Mouse (Mus musculus): ENCODE results near the gene Rpl29. TPM values are rescaled to one million over a fixed set of nuclear protein-coding genes. Genes with fewer than 3 reads are reported as not detected.
A peak's percentile ranks its signal among the peaks of the same experiment; 100 is the strongest.

The Rpl29 gene
- polyA plus RNA-seq, 3 experiments from 2014 or later, result 1,038 to 1,832 (median 1,102) TPM

DNA sequence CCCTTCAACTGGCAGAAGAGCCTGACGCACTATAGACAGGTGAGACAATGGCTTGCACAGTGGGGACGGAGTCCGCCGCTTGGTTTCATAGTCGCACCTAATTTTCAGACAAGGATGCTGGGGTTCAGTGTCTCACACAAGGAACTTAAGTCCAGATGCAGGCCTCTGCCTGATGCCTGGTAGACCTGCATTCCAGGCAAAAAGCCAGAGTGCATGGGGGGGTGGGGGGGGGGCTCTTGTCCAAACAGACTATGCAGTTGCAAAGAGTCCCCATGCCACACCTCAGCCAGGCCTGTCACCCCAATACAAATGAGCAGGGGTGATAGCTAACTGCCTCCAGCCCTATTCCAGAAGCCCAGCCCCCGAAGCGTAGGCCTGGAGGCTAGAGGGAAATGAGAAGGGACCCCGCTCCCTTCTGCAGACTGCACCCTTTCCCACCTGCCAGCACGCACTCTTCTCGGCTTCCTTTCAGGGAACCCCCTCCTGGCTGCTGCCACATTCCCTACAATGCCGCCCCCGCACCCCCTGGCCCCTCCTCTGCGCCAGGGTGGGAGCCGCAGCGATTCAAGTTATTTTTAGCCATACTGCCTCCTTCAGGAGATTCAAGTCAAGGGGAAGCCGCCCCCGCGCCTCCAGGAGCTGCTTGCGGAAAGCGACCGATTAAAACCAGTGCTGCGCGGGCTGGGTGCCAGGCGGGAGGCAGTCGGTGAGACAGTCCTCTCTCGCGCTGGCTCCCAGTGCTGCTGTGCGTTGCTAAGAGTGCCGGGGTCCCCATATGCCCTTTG lies 11.2 kb upstream of the Rpl29 start:
- ATAC-seq, result no peak

DNA sequence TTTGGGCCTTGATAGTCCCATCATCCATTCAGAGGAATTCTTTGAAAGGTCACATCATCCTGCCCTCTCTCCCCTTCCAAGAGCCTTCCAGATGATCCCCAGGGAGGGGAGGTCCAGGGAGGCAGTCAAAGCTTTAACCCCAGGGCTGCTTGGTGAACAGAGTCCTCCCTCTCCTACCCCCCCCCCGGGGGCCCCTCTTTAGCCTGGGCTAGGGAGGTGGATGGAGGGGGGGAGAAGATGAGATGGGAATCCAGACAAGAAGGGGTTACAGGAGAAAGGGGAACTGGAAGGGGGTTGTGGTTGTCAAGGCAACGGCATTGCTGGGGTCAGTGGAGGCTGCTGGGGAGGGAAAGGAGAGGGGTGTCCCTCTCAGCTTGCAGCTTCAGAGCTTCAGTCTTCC lies 8.6 kb upstream of the Rpl29 start:
- no peak for ATAC-seq

- no peak for ATAC-seq
Measured at GRCm38 (mm10) chr9:106421033-106421864, 8.0 kb upstream of the Rpl29 start.

- peak; percentile 64 for ATAC-seq
Measured at GRCm38 (mm10) chr9:106421865-106422160, 7.4 kb upstream of the Rpl29 start.

- peak; percentile 6 for ATAC-seq
Measured at GRCm38 (mm10) chr9:106428719-106429220, 484 bp upstream of the Rpl29 start.

DNA sequence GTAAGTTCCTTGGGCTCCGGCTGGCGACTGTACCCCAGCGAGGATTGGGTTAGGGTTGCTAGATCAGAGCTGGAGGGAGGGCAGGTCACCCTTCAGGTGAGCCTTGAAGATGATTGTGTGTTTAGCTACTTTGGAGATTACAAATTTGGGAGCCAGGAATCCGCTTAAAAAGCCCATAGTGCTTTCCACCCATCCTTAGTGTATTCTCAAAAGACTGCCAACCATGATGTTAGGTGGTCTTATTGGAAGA lies 686 bp downstream of the Rpl29 start:
- no peak for ATAC-seq

GRCm38 (mm10) chr9:106433389-106433788 lies 4.1 kb downstream of the Rpl29 start:
- no peak for ATAC-seq

DNA sequence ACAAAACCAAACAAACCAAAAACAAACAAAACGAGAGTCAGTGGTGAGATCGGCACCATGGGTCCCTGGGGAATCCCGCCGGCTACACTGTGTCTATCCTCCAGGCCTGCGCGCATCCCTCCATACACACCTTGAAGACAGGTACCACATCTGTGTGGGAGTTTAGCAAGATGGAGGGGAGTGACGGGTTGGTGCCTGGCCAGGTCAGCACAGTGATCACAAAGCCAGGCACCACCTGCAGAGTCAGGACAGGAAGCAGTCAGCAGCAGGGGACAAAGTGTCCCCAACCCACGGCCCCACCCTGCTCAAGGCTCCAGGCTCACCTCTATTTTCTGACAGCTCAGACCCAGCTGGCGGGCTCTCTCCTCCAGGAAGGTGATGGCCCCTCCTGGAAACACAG lies 7.3 kb downstream of the Rpl29 start:
- no peak for ATAC-seq

- ATAC-seq, result no peak
Measured at GRCm38 (mm10) chr9:106442680-106443079, 13.4 kb downstream of the Rpl29 start.

DNA sequence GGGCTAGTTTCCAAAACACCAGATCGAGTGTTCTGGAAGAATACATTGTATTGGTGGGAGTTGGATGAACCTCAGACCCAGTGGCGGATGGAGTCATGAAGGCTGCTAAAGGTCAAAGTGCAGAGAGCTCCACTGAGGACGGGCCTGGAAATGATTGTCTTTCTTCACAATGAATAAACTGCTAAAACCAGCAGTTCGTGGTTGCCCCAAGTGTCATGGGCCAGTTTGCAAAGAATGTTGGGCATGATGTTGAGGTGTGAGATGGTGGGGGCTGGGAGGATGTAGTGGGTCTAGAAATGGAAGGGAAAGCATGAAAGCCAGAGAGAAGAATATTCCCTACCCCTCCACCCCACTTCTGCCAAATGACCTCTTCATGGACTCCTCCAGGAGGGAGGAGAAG lies 15.6 kb downstream of the Rpl29 start:
- ATAC-seq, result no peak

DNA sequence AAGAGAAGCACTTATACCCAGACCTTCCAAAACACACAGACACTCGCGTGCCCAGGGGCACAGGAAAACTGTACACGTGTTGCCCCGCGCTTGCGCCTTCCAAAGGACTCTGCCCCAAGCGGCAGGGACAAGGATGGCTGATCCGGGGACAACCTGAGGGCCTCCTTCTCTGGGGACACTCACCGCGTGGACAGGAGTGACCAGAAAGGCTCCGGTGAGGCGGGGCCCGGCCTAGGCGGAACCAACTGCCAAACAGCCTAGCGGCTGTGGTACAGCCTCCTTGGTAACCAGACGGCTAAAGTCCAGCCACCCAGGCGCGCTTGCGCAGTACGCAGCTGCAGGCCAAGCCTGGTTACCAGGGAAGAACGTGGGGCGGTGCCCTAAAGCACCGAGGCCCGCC lies 18.1 kb downstream of the Rpl29 start, which contains the start of the genes Abhd14b and Abhd14a:
Gene Abhd14b (plus strand): TSS at position 112 of the 400 bp plus-strand sequence.
Gene Abhd14a (minus strand): TSS at position 331 of the 400 bp plus-strand sequence.
- peak; percentile 74 for ATAC-seq

DNA sequence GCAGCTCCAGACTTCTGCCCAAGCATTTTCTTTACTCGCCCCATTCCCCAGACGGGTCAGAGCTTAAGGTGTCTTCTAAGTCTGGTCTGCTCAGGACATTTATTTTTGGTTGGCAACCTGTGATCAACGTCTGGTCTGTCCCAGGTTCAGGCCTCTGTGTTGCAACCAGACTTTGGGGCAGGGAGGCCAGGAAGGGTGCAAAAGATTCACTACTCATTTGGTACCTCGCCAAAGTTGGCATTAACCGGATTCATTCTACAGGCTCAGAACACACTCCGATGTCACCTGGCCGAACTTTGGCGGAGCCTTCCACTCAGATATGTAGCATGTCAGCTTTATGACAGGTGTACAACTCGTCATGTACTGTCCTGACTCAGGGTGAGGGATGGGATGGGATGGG lies 18.7 kb downstream of the Rpl29 start:
- no peak for ATAC-seq

DNA sequence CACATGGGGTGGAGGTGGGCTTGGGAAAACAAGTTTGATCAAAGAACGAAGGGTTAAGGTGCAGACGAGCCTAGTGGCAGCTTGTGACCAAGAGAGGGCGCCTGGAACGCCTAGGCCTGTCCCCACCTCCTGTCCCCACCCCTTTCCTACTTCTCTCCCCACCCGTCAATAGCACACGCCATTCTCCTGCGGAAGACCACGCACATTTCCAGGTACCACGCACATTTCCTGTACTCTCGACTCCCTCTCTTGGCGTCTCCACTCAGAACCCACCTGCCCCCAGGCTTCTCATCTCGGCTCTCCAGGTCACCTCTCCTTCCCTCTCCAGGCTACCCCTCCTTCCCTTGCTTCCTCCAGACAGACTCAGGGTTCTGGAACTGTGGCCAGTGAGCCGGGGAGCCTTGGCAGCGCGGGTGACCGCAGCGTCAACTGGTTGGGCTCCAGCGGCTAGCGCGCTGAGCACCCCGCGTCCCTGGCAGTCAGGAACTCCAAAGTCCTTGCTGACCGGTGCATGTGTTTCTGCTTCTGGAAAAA lies 19.3 kb downstream of the Rpl29 start:
- ATAC-seq, result peak; percentile 75

DNA sequence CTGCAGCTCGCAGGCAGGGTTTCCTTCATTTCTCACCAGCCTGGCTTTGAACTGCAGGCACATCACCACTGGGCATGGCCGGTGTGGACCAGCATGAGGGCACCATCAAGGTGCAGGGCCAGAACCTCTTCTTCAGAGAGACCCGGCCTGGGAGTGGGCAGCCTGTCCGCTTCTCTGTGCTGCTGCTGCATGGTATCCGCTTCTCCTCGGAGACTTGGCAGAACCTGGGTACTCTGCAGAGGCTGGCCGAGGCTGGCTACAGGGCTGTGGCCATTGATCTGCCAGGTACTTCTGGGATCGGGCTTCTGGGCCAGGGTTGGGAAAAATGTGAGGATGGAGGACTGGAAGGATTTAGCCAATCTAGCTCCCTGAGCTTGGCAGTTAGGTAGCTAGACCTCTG lies 20.7 kb downstream of the Rpl29 start:
- ATAC-seq, result no peak

DNA sequence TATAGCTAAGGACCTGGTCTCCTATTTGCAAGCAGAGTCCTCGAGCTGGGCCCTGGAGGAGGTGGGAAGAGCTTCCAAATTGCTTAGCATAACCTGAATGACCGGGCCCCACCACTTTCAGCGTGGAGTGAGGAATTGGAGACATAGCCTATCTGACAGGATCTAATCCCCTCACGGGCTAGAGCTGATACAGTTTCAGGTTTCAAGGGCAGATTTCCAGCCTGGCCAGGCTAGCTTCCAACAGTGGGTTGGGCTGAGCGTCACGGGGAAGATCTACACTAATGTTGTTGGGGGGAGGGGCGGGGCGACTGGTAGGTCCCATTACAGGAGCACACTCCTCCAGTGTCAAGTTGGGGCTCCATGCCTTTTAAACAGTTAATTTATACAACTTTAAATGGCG lies 21.4 kb downstream of the Rpl29 start:
- ATAC-seq, result no peak

GRCm38 (mm10) chr9:106451298-106451697 lies 22.0 kb downstream of the Rpl29 start:
- ATAC-seq, result no peak

DNA sequence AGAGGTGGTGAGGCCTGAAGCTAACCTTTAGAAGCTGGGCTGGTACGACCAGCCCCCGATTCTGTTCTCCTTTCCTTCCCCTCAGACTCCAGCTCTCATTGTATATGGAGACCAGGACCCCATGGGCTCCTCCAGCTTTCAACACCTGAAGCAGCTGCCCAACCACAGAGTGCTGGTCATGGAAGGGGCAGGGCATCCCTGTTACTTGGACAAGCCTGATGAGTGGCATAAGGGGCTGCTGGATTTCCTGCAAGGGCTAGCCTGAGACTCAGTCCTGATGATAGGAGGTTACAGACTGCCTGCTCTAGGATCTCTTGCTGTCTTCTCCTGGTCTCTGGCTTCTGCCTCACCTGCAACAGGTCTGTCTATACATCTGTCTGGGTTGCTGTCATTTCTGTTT lies 22.6 kb downstream of the Rpl29 start:
- ATAC-seq, result no peak

GRCm38 (mm10) chr9:106452351-106452750 lies 23.1 kb downstream of the Rpl29 start:
- ATAC-seq, result no peak

DNA sequence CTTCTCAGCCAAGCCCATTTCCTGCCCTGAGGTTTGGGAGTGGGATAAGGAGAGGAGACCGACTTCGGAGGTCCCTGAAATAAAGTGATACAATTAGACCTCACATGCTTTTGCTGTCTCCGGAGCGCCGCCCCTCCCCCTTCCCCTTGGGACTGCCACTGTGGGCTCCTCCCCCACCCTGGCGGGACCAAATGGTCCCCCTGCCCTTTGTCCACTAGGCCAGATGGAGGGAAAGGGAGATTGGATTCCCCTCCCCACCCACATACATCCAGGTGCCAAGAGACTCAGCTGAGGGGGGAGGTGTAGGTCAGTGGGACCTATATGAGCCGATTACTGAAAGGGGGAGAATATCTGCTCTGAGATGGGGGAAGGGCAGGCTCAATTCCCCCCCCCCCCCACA lies 23.6 kb downstream of the Rpl29 start:
- no peak for ATAC-seq

DNA sequence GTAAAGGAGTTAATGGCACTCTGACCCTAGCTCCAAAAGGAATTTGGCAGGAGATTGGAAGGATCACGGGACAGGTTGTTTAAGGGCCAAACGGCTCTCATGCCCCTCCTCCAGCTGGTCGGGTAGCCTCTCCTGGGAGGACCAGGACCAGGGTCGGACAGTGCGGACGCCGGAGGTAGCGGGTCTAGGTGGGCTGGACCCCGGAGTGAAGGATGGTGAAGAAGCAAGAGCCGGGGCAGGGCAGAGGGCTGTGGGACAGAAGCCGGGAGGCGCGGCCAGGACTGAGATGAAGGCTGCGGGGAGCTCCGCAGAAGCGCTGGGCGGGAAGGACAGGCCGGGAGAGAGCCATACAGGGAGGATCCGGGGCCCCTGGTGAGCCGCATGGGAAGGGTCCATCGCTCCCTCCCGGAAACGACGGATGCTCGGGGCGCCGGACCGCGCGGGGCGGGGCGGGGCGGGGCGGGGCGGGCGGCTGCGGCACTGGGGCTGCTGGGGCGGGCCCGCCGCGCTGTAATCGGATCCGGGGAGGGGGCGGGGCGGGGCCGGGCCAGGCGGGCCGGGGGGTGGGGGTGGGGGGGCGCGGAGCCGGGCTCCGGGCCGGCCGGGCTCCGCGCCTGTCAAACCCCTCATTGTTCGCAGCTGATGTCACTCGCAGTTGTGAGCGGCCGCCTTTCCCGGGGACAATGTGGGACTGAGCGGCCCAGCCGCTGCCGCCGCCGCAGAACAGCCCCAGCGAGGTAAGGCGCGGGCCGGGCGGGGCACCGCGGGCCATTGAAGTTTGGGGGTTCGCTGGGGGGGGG lies 24.2 kb downstream of the Rpl29 start, which contains the start of gene Pcbp4:
Gene Pcbp4 (plus strand): TSS at position 21 of the 800 bp plus-strand sequence.
- ATAC-seq, result peak; percentile 65

GRCm38 (mm10) chr9:106454071-106454761 lies 25.0 kb downstream of the Rpl29 start:
- ATAC-seq, result no peak

Measured in inflammation-experienced regulatory T-cells, adult 6 months (primary cell).